Mouse (Mus musculus) CH12.LX (cell line): ENCODE measurements at regions not wholly inside any gene's neighbourhood (a gene's known extent, or its start where the extent isn't known, plus 50 kb on each side); places are given as distances from the start of the nearest gene placed in this dataset.

Experiments used
- CTCF ChIP-seq, 2 experiments: IDR thresholded peaks in 1 of 2; conservative IDR thresholded peaks in 1 of 2; 2 replicates each; pipeline ENCODE4 v1.5.1; 2011 to 2012; ENCODE audit warnings: low read depth in 2 of 2, low read length in 2 of 2, improper control_type of control experiment in 1 of 2, inconsistent platforms in 1 of 2, mild to moderate bottlenecking in 1 of 2, moderate library complexity in 1 of 2
- E2F4 ChIP-seq: IDR thresholded peaks from 2 replicates; pipeline ENCODE4 v1.6.1; 2011; ENCODE audit warnings: low read depth, low read length, improper control_type of control experiment; ENCODE audit not compliant: insufficient replicate concordance
- EP300 ChIP-seq: IDR thresholded peaks from 2 replicates; pipeline ENCODE4 v1.6.1; 2011; ENCODE audit warnings: low read length, improper control_type of control experiment
- MEF2A ChIP-seq: IDR thresholded peaks from 2 replicates; pipeline ENCODE4 v1.6.1; 2014; ENCODE audit warnings: low read depth, mild to moderate bottlenecking, inconsistent platforms, low read length, improper control_type of control experiment, borderline replicate concordance
- POLR2A ChIP-seq: IDR thresholded peaks from 2 replicates; pipeline ENCODE4 v1.6.1; 2011; ENCODE audit warnings: low read depth, mild to moderate bottlenecking, improper control_type of control experiment, low read length
- POLR2AphosphoS2 ChIP-seq: IDR thresholded peaks from 2 replicates; pipeline ENCODE4 v1.6.1; 2011; ENCODE audit warnings: low read depth, low read length, improper control_type of control experiment
- SIN3A ChIP-seq: IDR thresholded peaks from 2 replicates; pipeline ENCODE4 v1.6.1; 2012; ENCODE audit warnings: low read length, improper control_type of control experiment, inconsistent platforms
- TBP ChIP-seq: conservative IDR thresholded peaks from 2 replicates; pipeline ENCODE4 v1.6.1; 2011; ENCODE audit warnings: low read depth, low read length, improper control_type of control experiment

DNA sequence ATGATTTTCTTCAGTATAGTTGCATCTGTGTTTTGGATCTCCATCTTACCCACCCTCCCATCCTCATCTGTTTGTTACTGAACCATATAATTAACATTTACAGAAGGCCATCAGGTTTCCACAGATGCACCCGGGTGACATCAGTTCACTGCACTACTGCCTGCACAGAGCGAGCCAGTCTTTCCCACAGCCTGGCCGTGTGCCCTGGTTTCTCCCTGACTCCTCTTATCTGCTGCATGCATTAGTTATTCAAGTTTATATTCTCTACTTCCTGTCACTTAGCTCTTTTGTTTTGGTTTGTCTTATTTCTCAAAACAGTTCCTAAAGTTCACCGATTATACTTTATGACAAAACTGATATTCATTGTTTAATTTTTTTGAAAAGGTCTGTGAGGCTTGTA, 113.1 kb upstream of the Adarb2 start:
- no peak for TF ChIP-seq CTCF (conservative IDR thresholded peaks at IDR 0.05 in 1 of 2, IDR thresholded peaks at IDR 0.05 in 1 of 2; ENCODE audit: low read depth in 2 of 2, low read length in 2 of 2)
- TF ChIP-seq POLR2A, result no peak
- no peak for TF ChIP-seq EP300
- no peak for TF ChIP-seq E2F4
- TF ChIP-seq MEF2A, result no peak
- no peak for TF ChIP-seq SIN3A
- TF ChIP-seq POLR2AphosphoS2, result no peak
- TF ChIP-seq TBP, result no peak
